Mouse (Mus musculus) liver, embryonic 15.5 days (tissue): ENCODE measurements around the gene Dpagt1. TPM values are rescaled to one million over a fixed set of nuclear protein-coding genes. Genes with fewer than 3 reads are reported as not detected.

Experiments used
- ATAC-seq: fragments of 200-750 bp; cut with Nextera tagmentation; 2 replicates; pipeline ENCODE4 v1.8.0; 2017; ENCODE audit warnings: moderate number of reproducible peaks, mild to moderate bottlenecking, moderate library complexity; ENCODE audit not compliant: insufficient read depth
- H3K27ac ChIP-seq: fragments of 300-500 bp; sonication (generic); replicated peaks from 2 replicates; pipeline ENCODE4 v1.5.1; 2015; ENCODE audit warnings: mild to moderate bottlenecking, inconsistent platforms
- H3K27me3 ChIP-seq: fragments of 300-500 bp; sonication (generic); 2 replicates; pipeline ENCODE4 v1.6.1; 2015; ENCODE audit warnings: mild to moderate bottlenecking, inconsistent platforms
- H3K36me3 ChIP-seq: fragments of 300-500 bp; sonication (generic); replicated peaks from 2 replicates; pipeline ENCODE4 v1.6.1; 2015; ENCODE audit warnings: moderate library complexity, mild to moderate bottlenecking, inconsistent platforms
- H3K4me1 ChIP-seq: fragments of 300-500 bp; sonication (generic); replicated peaks from 2 replicates; pipeline ENCODE4 v1.6.1; 2015; ENCODE audit warnings: inconsistent platforms
- H3K4me2 ChIP-seq: fragments of 300-500 bp; sonication (generic); 2 replicates; pipeline ENCODE4 v1.6.1; 2015; ENCODE audit warnings: moderate library complexity, mild to moderate bottlenecking, inconsistent platforms
- H3K4me3 ChIP-seq: fragments of 300-500 bp; sonication (generic); replicated peaks from 2 replicates; pipeline ENCODE4 v1.5.1; 2015; ENCODE audit warnings: mild to moderate bottlenecking, inconsistent platforms
- H3K9ac ChIP-seq: fragments of 300-500 bp; sonication (generic); 2 replicates; pipeline ENCODE4 v1.6.1; 2015; ENCODE audit warnings: moderate library complexity, mild to moderate bottlenecking, inconsistent platforms
- H3K9me3 ChIP-seq: fragments of 300-500 bp; sonication (generic); replicated peaks from 2 replicates; pipeline ENCODE4 v1.6.1; 2016; ENCODE audit warnings: inconsistent platforms
- WGBS: fragments of 180-500 bp; shearing (Covaris S2); methylation state at CpG from one replicate; pipeline ENCODE4 v1.1.7; 2015; ENCODE audit warnings: mixed read lengths; ENCODE audit not compliant: insufficient replicate concordance; 5-methylcytosine and 5-hydroxymethylcytosine counted together
- polyA plus RNA-seq: library from polyadenylated mRNA; unstranded; fragments of >200 nt; fragmentation: Nextera tagmentation; extraction: Ambion mirVana; gene quantifications from 2 replicates; pipeline ENCODE4 v1.2.1, GENCODE M21; 2015

Dpagt1 gene
- polyA plus RNA-seq, 1 experiment from 2014 or later: 18.4 TPM

- WGBS: 27% methylated on average over 1 of the region's 1 CpGs
- H3K9ac ChIP-seq: peak overlapping the region; percentile 96
- peak; percentile 7 for ATAC-seq
- H3K4me2 ChIP-seq: peak overlapping the region; percentile 82
- no peaks in the 10 kb centered on the region for H3K9me3 ChIP-seq
- no peaks in the 10 kb centered on the region for H3K27me3 ChIP-seq
- H3K4me3 ChIP-seq: peak overlapping the region; percentile 81
- H3K36me3 ChIP-seq: peaks cover 62% of the 10 kb centered on the region
- peaks cover 49% of the 10 kb centered on the region for H3K4me1 ChIP-seq
- peak overlapping the region; percentile 100 for H3K27ac ChIP-seq
Measured at GRCm38 (mm10) chr9:44342605-44343004, 16.8 kb downstream of the Dpagt1 start.

GRCm38 (mm10) chr9:44343290-44343689 is 17.5 kb downstream of the Dpagt1 start:
- peak overlapping the region; percentile 96 for H3K9ac ChIP-seq
- no peaks in the 10 kb centered on the region for H3K9me3 ChIP-seq
- H3K27ac ChIP-seq: peak overlapping the region; percentile 100
- 1% methylated on average over 6 of the region's 6 CpGs for WGBS
- H3K4me1 ChIP-seq: peaks cover 43% of the 10 kb centered on the region
- peak overlapping the region; percentile 82 for H3K4me2 ChIP-seq
- H3K27me3 ChIP-seq: no peaks in the 10 kb centered on the region
- peak; percentile 78 for ATAC-seq
- peaks cover 62% of the 10 kb centered on the region for H3K36me3 ChIP-seq
- H3K4me3 ChIP-seq: peak overlapping the region; percentile 81

GRCm38 (mm10) chr9:44343781-44344421 is 18.1 kb downstream of the Dpagt1 start, which contains the start of gene Hmbs:
Gene Hmbs, minus strand, starts transcription at chr9:44344228.
- WGBS: under 1% methylated on average over 39 of the region's 39 CpGs
- Histone ChIP-seq H3K9ac (peak within 1 kb of the TSS; percentile 96), H3K4me3 (peak within 1 kb of the TSS; percentile 81), H3K9me3 (no peaks in the 10 kb centered on the region), H3K27ac (peak within 1 kb of the TSS; percentile 100), H3K27me3 (no peaks in the 10 kb centered on the region), H3K4me1 (peaks cover 39% of the 10 kb centered on the region), H3K4me2 (peak within 1 kb of the TSS; percentile 82), H3K36me3 (peaks cover 62% of the 10 kb centered on the region)
- ATAC-seq: peak; percentile 82

- Histone ChIP-seq H3K4me2 (no peak overlapping the region), H3K27me3 (no peaks in the 10 kb centered on the region), H3K9ac (no peak overlapping the region), H3K36me3 (peaks cover 58% of the 10 kb centered on the region), H3K27ac (peak overlapping the region; percentile 100), H3K4me1 (peaks cover 30% of the 10 kb centered on the region), H3K9me3 (no peaks in the 10 kb centered on the region), H3K4me3 (no peak overlapping the region)
- ATAC-seq: no peak
- WGBS: 75% methylated on average over 6 of the region's 6 CpGs
Measured at GRCm38 (mm10) chr9:44345570-44346433, 20.0 kb downstream of the Dpagt1 start.

- peaks cover 61% of the 10 kb centered on the region for H3K36me3 ChIP-seq
- no peaks in the 10 kb centered on the region for H3K9me3 ChIP-seq
- H3K4me2 ChIP-seq: no peak overlapping the region
- H3K4me3 ChIP-seq: no peak overlapping the region
- H3K9ac ChIP-seq: no peak overlapping the region
- ATAC-seq: no peak
- peaks cover 31% of the 10 kb centered on the region for H3K4me1 ChIP-seq
- no peaks in the 10 kb centered on the region for H3K27me3 ChIP-seq
- H3K27ac ChIP-seq: no peak overlapping the region
- 81% methylated on average over 9 of the region's 9 CpGs for WGBS
Measured at GRCm38 (mm10) chr9:44347166-44347565, 21.3 kb downstream of the Dpagt1 start.

GRCm38 (mm10) chr9:44347621-44348020 is 21.8 kb downstream of the Dpagt1 start:
- H3K27ac ChIP-seq: no peak overlapping the region
- no peaks in the 10 kb centered on the region for H3K9me3 ChIP-seq
- ATAC-seq: no peak
- H3K4me1 ChIP-seq: peaks cover 31% of the 10 kb centered on the region
- H3K4me2 ChIP-seq: no peak overlapping the region
- no peaks in the 10 kb centered on the region for H3K27me3 ChIP-seq
- WGBS: 79% methylated on average over 4 of the region's 4 CpGs
- no peak overlapping the region for H3K9ac ChIP-seq
- peaks cover 65% of the 10 kb centered on the region for H3K36me3 ChIP-seq
- no peak overlapping the region for H3K4me3 ChIP-seq

- H3K9ac ChIP-seq: no peak overlapping the region
Measured at GRCm38 (mm10) chr9:44348546-44348945, 22.7 kb downstream of the Dpagt1 start.

GRCm38 (mm10) chr9:44351396-44351795 is 25.6 kb downstream of the Dpagt1 start:
- Histone ChIP-seq H3K4me2 (no peak overlapping the region), H3K9me3 (no peaks in the 10 kb centered on the region), H3K27ac (no peak overlapping the region), H3K36me3 (peaks cover 97% of the 10 kb centered on the region), H3K27me3 (no peaks in the 10 kb centered on the region), H3K4me3 (no peak overlapping the region), H3K9ac (no peak overlapping the region), H3K4me1 (peaks cover 11% of the 10 kb centered on the region)
- ATAC-seq: no peak
- WGBS: 84% methylated on average over 4 of the region's 4 CpGs

More at GRCm38 (mm10) chr9:44348546-44348945, 22.7 kb downstream of the Dpagt1 start:
- no peak overlapping the region for H3K27ac ChIP-seq
- H3K4me3 ChIP-seq: no peak overlapping the region
- peaks cover 75% of the 10 kb centered on the region for H3K36me3 ChIP-seq
- H3K27me3 ChIP-seq: no peaks in the 10 kb centered on the region
- no peaks in the 10 kb centered on the region for H3K9me3 ChIP-seq
- no peak overlapping the region for H3K4me2 ChIP-seq
- ATAC-seq: no peak
- peaks cover 27% of the 10 kb centered on the region for H3K4me1 ChIP-seq
- 88% methylated on average over 4 of the region's 4 CpGs for WGBS

- Histone ChIP-seq H3K27me3 (no peaks in the 10 kb centered on the region), H3K4me1 (peaks cover 9% of the 10 kb centered on the region), H3K36me3 (peaks cover 94% of the 10 kb centered on the region), H3K27ac (0 out of 2 replicates have a peak overlapping the region, but pooled peaks have one; percentile 10), H3K9ac (no peak overlapping the region), H3K4me2 (no peak overlapping the region), H3K9me3 (no peaks in the 10 kb centered on the region), H3K4me3 (no peak overlapping the region)
- peak; percentile 55 for ATAC-seq
- WGBS: 83% methylated on average over 10 of the region's 10 CpGs
Measured at GRCm38 (mm10) chr9:44352337-44352736, 26.5 kb downstream of the Dpagt1 start.

GRCm38 (mm10) chr9:44353142-44353541 is 27.3 kb downstream of the Dpagt1 start:
- no peaks in the 10 kb centered on the region for H3K27me3 ChIP-seq
- H3K4me3 ChIP-seq: no peak overlapping the region
- H3K36me3 ChIP-seq: peaks cover 94% of the 10 kb centered on the region
- no peak overlapping the region for H3K4me2 ChIP-seq
- WGBS: 84% methylated on average over 6 of the region's 6 CpGs
- H3K9ac ChIP-seq: no peak overlapping the region
- no peak for ATAC-seq
- no peak overlapping the region for H3K27ac ChIP-seq
- peaks cover 7% of the 10 kb centered on the region for H3K4me1 ChIP-seq
- no peaks in the 10 kb centered on the region for H3K9me3 ChIP-seq

- peaks cover 18% of the 10 kb centered on the region for H3K4me1 ChIP-seq
- 54% methylated on average over 4 of the region's 4 CpGs for WGBS
- peaks cover 73% of the 10 kb centered on the region for H3K36me3 ChIP-seq
- H3K9ac ChIP-seq: no peak overlapping the region
- no peaks in the 10 kb centered on the region for H3K9me3 ChIP-seq
- no peak overlapping the region for H3K4me3 ChIP-seq
- H3K27me3 ChIP-seq: no peaks in the 10 kb centered on the region
- H3K4me2 ChIP-seq: no peak overlapping the region
- peak overlapping the region; percentile 3; the same call in 1 of the 2 replicates for H3K27ac ChIP-seq
- ATAC-seq: no peak
Measured at GRCm38 (mm10) chr9:44357207-44357606, 31.4 kb downstream of the Dpagt1 start.
